Mouse (Mus musculus) embryonic fibroblast, embryonic 13.5 days (primary cell): ENCODE data around the gene Gm32742.

ENCODE experiments used
- CTCF ChIP-seq: IDR thresholded peaks from 2 replicates; pipeline ENCODE4 v1.5.1; 2011; ENCODE audit warnings: mild to moderate bottlenecking, control low read depth, low read length, moderate library complexity, borderline replicate concordance; ENCODE audit not compliant: insufficient read depth
- POLR2A ChIP-seq: IDR thresholded peaks from 2 replicates; pipeline ENCODE4 v1.6.1; 2011; ENCODE audit warnings: low read depth, mild to moderate bottlenecking, control low read depth, low read length, moderate library complexity

GRCm38 (mm10) chr9:51182716-51183710 is 17.7 kb upstream of the Gm32742 start:
- TF ChIP-seq CTCF (no peak), POLR2A (no peak)
